Mouse (Mus musculus) heart, embryonic 14.5 days (tissue): Measurements from ENCODE around the gene Sema7a. TPM values are rescaled to one million over a fixed set of nuclear protein-coding genes. Genes with fewer than 3 reads are reported as not detected.

ENCODE experiments used
- ATAC-seq: fragments of 200-750 bp; cut with Nextera tagmentation; 2 replicates; pipeline ENCODE4 v1.8.0; 2017; ENCODE audit warnings: low read depth, moderate TSS enrichment; ENCODE audit not compliant: insufficient number of reproducible peaks, insufficient read depth, low FRiP score
- H3K27ac ChIP-seq, 2 experiments: fragments of 200-500 bp in 1 of 2; fragments of 300-500 bp in 1 of 2; sonication (generic) in 1 of 2; replicated peaks in 1 of 2; 2 replicates each; pipeline ENCODE4 v1.5.1; 2012 to 2014; ENCODE audit warnings: low read depth in 2 of 2, low read length in 2 of 2, control low read depth in 1 of 2, mild to moderate bottlenecking in 1 of 2, mixed read lengths in 1 of 2; ENCODE audit not compliant: control insufficient read depth in 1 of 2, insufficient read depth in 1 of 2
- H3K27me3 ChIP-seq: fragments of 300-500 bp; sonication (generic); 2 replicates; pipeline ENCODE4 v1.6.1; 2014; ENCODE audit warnings: mild to moderate bottlenecking, low read length, control low read depth; ENCODE audit not compliant: control insufficient read depth, insufficient read depth
- H3K36me3 ChIP-seq: fragments of 300-500 bp; sonication (generic); 2 replicates; pipeline ENCODE4 v1.6.1; 2014; ENCODE audit warnings: mild to moderate bottlenecking, control low read depth, low read length, mixed read lengths; ENCODE audit not compliant: control insufficient read depth, insufficient read depth
- H3K4me1 ChIP-seq, 2 experiments: fragments of 200-500 bp in 1 of 2; fragments of 300-500 bp in 1 of 2; sonication (generic) in 1 of 2; 2 replicates each; pipeline ENCODE4 v1.6.1; 2012 to 2014; ENCODE audit warnings: low read length in 2 of 2, control low read depth in 1 of 2, mixed read lengths in 1 of 2; ENCODE audit not compliant: control insufficient read depth in 2 of 2, insufficient read depth in 2 of 2
- H3K4me2 ChIP-seq: fragments of 300-500 bp; sonication (generic); 2 replicates; pipeline ENCODE4 v1.6.1; 2014; ENCODE audit warnings: mild to moderate bottlenecking, low read length
- H3K4me3 ChIP-seq, 2 experiments: fragments of 200-500 bp in 1 of 2; fragments of 300-500 bp in 1 of 2; sonication (generic) in 1 of 2; 2 replicates each; pipeline ENCODE4 v1.5.1; 2012 to 2014; ENCODE audit warnings: low read length in 2 of 2, mild to moderate bottlenecking in 2 of 2, control low read depth in 1 of 2, low read depth in 1 of 2, moderate library complexity in 1 of 2; ENCODE audit not compliant: control insufficient read depth in 1 of 2, insufficient read depth in 1 of 2
- H3K9ac ChIP-seq: fragments of 300-500 bp; sonication (generic); 2 replicates; pipeline ENCODE4 v1.6.1; 2014; ENCODE audit warnings: mild to moderate bottlenecking, low read length
- H3K9me3 ChIP-seq: fragments of 300-500 bp; sonication (generic); 2 replicates; pipeline ENCODE4 v1.6.1; 2016; ENCODE audit warnings: low read length, control low read depth; ENCODE audit not compliant: control insufficient read depth
- WGBS: fragments of 180-500 bp; shearing (Covaris S2); extraction: QIAGEN DNeasy Blood & Tissue Kit; methylation state at CpG from one replicate; pipeline ENCODE4 v1.1.7; 2014; 5-methylcytosine and 5-hydroxymethylcytosine counted together
- polyA plus RNA-seq: library from polyadenylated mRNA; unstranded; fragments of >200 nt; fragmentation: Nextera tagmentation; extraction: Ambion mirVana; gene quantifications from 2 replicates; pipeline ENCODE4 v1.2.1, GENCODE M21; 2014

Gene Sema7a
- polyA plus RNA-seq, 1 experiment from 2014 or later: 0.70 TPM

- H3K27ac ChIP-seq: no peak overlapping the region
- 39% methylated on average over 2 of the region's 2 CpGs for WGBS
- H3K27me3 ChIP-seq: peaks cover 7% of the 10 kb centered on the region; the same call in 1 of the 2 replicates
- H3K9ac ChIP-seq: no peak overlapping the region
- no peaks in the 10 kb centered on the region for H3K36me3 ChIP-seq
- no peak overlapping the region for H3K4me3 ChIP-seq
- no peak for ATAC-seq
- no peak overlapping the region for H3K4me2 ChIP-seq
- H3K4me1 ChIP-seq: peaks cover 0 to 1% of the 10 kb centered on the region in 2 experiments; a peak in 1 of 4 replicates
- no peaks in the 10 kb centered on the region for H3K9me3 ChIP-seq
These were observed 63.4 kb downstream of the Sema7a start for GRCm38 (mm10) chr9:58003272-58003671.

- Histone ChIP-seq H3K36me3 (no peaks in the 10 kb centered on the region), H3K9ac (no peak within 1 kb of the TSS), H3K9me3 (no peaks in the 10 kb centered on the region), H3K4me3 (no peak within 1 kb of the TSS), H3K4me2 (no peak within 1 kb of the TSS), H3K27me3 (no peaks in the 10 kb centered on the region; the same call in 1 of the 2 replicates), H3K4me1 (peaks cover 4 to 15% of the 10 kb centered on the region in 2 experiments), H3K27ac (no peak within 1 kb of the TSS)
- ATAC-seq: no peak
- WGBS: 78% methylated on average over 16 of the region's 16 CpGs
These were observed 66.0 kb downstream of the Sema7a start, which contains the start of gene Cyp11a1 for GRCm38 (mm10) chr9:58005753-58006461. TSS of gene Cyp11a1 (plus strand) at chr9:58006411.

- H3K9me3 ChIP-seq: no peaks in the 10 kb centered on the region
- H3K4me2 ChIP-seq: peak overlapping the region; percentile 59
- H3K36me3 ChIP-seq: no peaks in the 10 kb centered on the region
- 49% methylated on average over 12 of the region's 12 CpGs for WGBS
- peak overlapping the region; percentile 45 for H3K9ac ChIP-seq
- 0 out of 4 replicates have a peak overlapping the region, but pooled peaks have one; percentile 0 to 10 for H3K4me3 ChIP-seq
- H3K4me1 ChIP-seq: peaks cover 8 to 15% of the 10 kb centered on the region in 2 experiments
- no peaks in the 10 kb centered on the region for H3K27me3 ChIP-seq
- H3K27ac ChIP-seq: peak overlapping the region; percentile 52 to 78
- ATAC-seq: no peak
These were observed 68.6 kb downstream of the Sema7a start for GRCm38 (mm10) chr9:58008336-58009014.

GRCm38 (mm10) chr9:58009015-58009362 is 69.1 kb downstream of the Sema7a start:
- WGBS: 1% methylated on average over 6 of the region's 6 CpGs
- H3K4me2 ChIP-seq: peak overlapping the region; percentile 59
- H3K4me3 ChIP-seq: 0 out of 4 replicates have a peak overlapping the region, but pooled peaks have one; percentile 0 to 10
- H3K27ac ChIP-seq: peak overlapping the region; percentile 52 to 78
- ATAC-seq: peak; percentile 85; the same call in 1 of the 2 replicates
- peaks cover 8 to 15% of the 10 kb centered on the region in 2 experiments for H3K4me1 ChIP-seq
- H3K27me3 ChIP-seq: no peaks in the 10 kb centered on the region
- H3K9me3 ChIP-seq: no peaks in the 10 kb centered on the region
- H3K36me3 ChIP-seq: no peaks in the 10 kb centered on the region
- peak overlapping the region; percentile 45 for H3K9ac ChIP-seq

GRCm38 (mm10) chr9:58009588-58009987 is 69.7 kb downstream of the Sema7a start:
- Histone ChIP-seq H3K27ac (peak overlapping the region in 1 of 2 experiments; percentile 25; a peak in 1 of 4 replicates), H3K4me1 (peaks cover 8 to 15% of the 10 kb centered on the region in 2 experiments), H3K9ac (no peak overlapping the region), H3K36me3 (no peaks in the 10 kb centered on the region), H3K4me2 (peak overlapping the region; percentile 59; the same call in 1 of the 2 replicates), H3K27me3 (no peaks in the 10 kb centered on the region), H3K4me3 (no peak overlapping the region), H3K9me3 (no peaks in the 10 kb centered on the region)
- WGBS: 56% methylated on average over 3 of the region's 3 CpGs
- ATAC-seq: no peak

GRCm38 (mm10) chr9:58011027-58011426 is 71.1 kb downstream of the Sema7a start:
- WGBS: 44% methylated on average over 7 of the region's 7 CpGs

GRCm38 (mm10) chr9:58011552-58011951 is 71.6 kb downstream of the Sema7a start:
- WGBS: 64% methylated on average over 8 of the region's 8 CpGs

More at GRCm38 (mm10) chr9:58011027-58011426, 71.1 kb downstream of the Sema7a start:
- Histone ChIP-seq H3K27me3 (no peaks in the 10 kb centered on the region), H3K9ac (no peak overlapping the region), H3K9me3 (no peaks in the 10 kb centered on the region), H3K4me1 (peaks cover 8 to 15% of the 10 kb centered on the region in 2 experiments), H3K4me3 (no peak overlapping the region), H3K27ac (no peak overlapping the region), H3K36me3 (no peaks in the 10 kb centered on the region), H3K4me2 (no peak overlapping the region)
- ATAC-seq: no peak

More at GRCm38 (mm10) chr9:58011552-58011951, 71.6 kb downstream of the Sema7a start:
- H3K4me3 ChIP-seq: no peak overlapping the region
- no peaks in the 10 kb centered on the region for H3K9me3 ChIP-seq
- H3K4me1 ChIP-seq: peaks cover 8 to 15% of the 10 kb centered on the region in 2 experiments
- H3K4me2 ChIP-seq: no peak overlapping the region
- H3K9ac ChIP-seq: no peak overlapping the region
- H3K27me3 ChIP-seq: no peaks in the 10 kb centered on the region
- no peak overlapping the region for H3K27ac ChIP-seq
- ATAC-seq: no peak
- no peaks in the 10 kb centered on the region for H3K36me3 ChIP-seq
